Mouse (Mus musculus) liver, adult 2 months (tissue): ENCODE results near the gene Arhgef3. TPM values are rescaled to one million over a fixed set of nuclear protein-coding genes. Genes with fewer than 3 reads are reported as not detected.

Source experiments
- DNase-seq: peaks from one replicate; pipeline ENCODE4 v3.0.0-alpha.2; 2011; ENCODE audit warnings: low read depth, low spot score; ENCODE audit errors: extremely low read depth
- H3K27ac ChIP-seq: fragments of 200-500 bp; replicated peaks from 2 replicates; pipeline ENCODE4 v1.5.1; 2012; ENCODE audit warnings: low read depth, mild to moderate bottlenecking, control low read depth, inconsistent platforms, low read length; ENCODE audit not compliant: insufficient read depth
- H3K27me3 ChIP-seq: fragments of 200-500 bp; 2 replicates; pipeline ENCODE4 v1.6.1; 2012; ENCODE audit warnings: mild to moderate bottlenecking, moderate library complexity, low read length, inconsistent platforms; ENCODE audit not compliant: control insufficient read depth, insufficient read depth
- H3K36me3 ChIP-seq: fragments of 200-500 bp; 2 replicates; pipeline ENCODE4 v1.6.1; 2012; ENCODE audit warnings: low read length, inconsistent platforms; ENCODE audit not compliant: control insufficient read depth, insufficient read depth
- H3K4me1 ChIP-seq: fragments of 200-500 bp; 2 replicates; pipeline ENCODE4 v1.6.1; 2011; ENCODE audit warnings: low read length; ENCODE audit not compliant: control insufficient read depth, insufficient read depth
- H3K4me3 ChIP-seq: fragments of 200-500 bp; 2 replicates; pipeline ENCODE4 v1.5.1; 2011; ENCODE audit warnings: low read depth, mild to moderate bottlenecking, control low read depth, low read length, moderate library complexity; ENCODE audit not compliant: insufficient read depth
- H3K79me2 ChIP-seq: fragments of 200-500 bp; 2 replicates; pipeline ENCODE4 v1.6.1; 2012; ENCODE audit warnings: inconsistent platforms, mild to moderate bottlenecking, low read length, moderate library complexity; ENCODE audit not compliant: control insufficient read depth, insufficient read depth
- H3K9ac ChIP-seq: fragments of 200-500 bp; 2 replicates; pipeline ENCODE4 v1.6.1; 2012; ENCODE audit warnings: low read depth, mild to moderate bottlenecking, control low read depth, inconsistent platforms, low read length
- CTCF ChIP-seq: fragments of 200-500 bp; IDR thresholded peaks from 2 replicates; pipeline ENCODE4 v1.5.1; 2011; ENCODE audit warnings: low read depth, low read length, control low read depth
- POLR2A ChIP-seq: fragments of 200-500 bp; IDR thresholded peaks from 2 replicates; pipeline ENCODE4 v1.6.1; 2011; ENCODE audit warnings: low read length, control low read depth; ENCODE audit not compliant: insufficient read depth; ENCODE audit errors: extremely low read depth
- WGBS: fragments of 180-500 bp; shearing (Covaris S2); methylation state at CpG from one replicate; pipeline ENCODE4 v1.1.7; 2018; 5-methylcytosine and 5-hydroxymethylcytosine counted together
- polyA plus RNA-seq: library from polyadenylated mRNA; depleted of rRNA; stranded (reverse); fragments of >200 nt; gene quantifications from 2 replicates; pipeline ENCODE4 v1.2.3, GENCODE M21; 2012
- total RNA-seq: library from RNA; depleted of rRNA; stranded (reverse); fragments of >200 nt; gene quantifications from 2 replicates; pipeline ENCODE4 v1.2.3, GENCODE M21; 2014

The Arhgef3 gene
- total and polyA plus RNA-seq, 2 experiments = 6.4 to 19.3 TPM

GRCm38 (mm10) chr14:27116577-27117165 is 2.0 kb downstream of the Arhgef3 start:
- WGBS = 55% methylated on average over 4 of the region's 4 CpGs
- H3K27me3 ChIP-seq = no peaks in the 10 kb centered on the region
- no peak for TF ChIP-seq POLR2A
- no peak for TF ChIP-seq CTCF
- no peak overlapping the region for H3K27ac ChIP-seq
- no peaks in the 10 kb centered on the region; the same call in 1 of the 2 replicates for H3K79me2 ChIP-seq
- H3K4me3 ChIP-seq = no peak overlapping the region
- DNase-seq = peak; percentile 61
- H3K36me3 ChIP-seq = no peaks in the 10 kb centered on the region
- no peak overlapping the region for H3K9ac ChIP-seq
- H3K4me1 ChIP-seq = peaks cover 27% of the 10 kb centered on the region

- TF ChIP-seq POLR2A (no peak), CTCF (no peak)
- Histone ChIP-seq H3K4me1 (peaks cover 27% of the 10 kb centered on the region), H3K79me2 (no peaks in the 10 kb centered on the region; the same call in 1 of the 2 replicates), H3K9ac (no peak overlapping the region), H3K27ac (peak overlapping the region; percentile 54), H3K4me3 (no peak overlapping the region), H3K27me3 (no peaks in the 10 kb centered on the region), H3K36me3 (no peaks in the 10 kb centered on the region)
- peak; percentile 83 for DNase-seq
- WGBS = 37% methylated on average over 5 of the region's 5 CpGs
These were observed 3.8 kb downstream of the Arhgef3 start for GRCm38 (mm10) chr14:27118546-27118945.

GRCm38 (mm10) chr14:27122646-27123045 is 7.9 kb downstream of the Arhgef3 start:
- Histone ChIP-seq H3K4me1 (peaks cover 13% of the 10 kb centered on the region), H3K27ac (no peak overlapping the region), H3K36me3 (no peaks in the 10 kb centered on the region), H3K27me3 (no peaks in the 10 kb centered on the region), H3K4me3 (no peak overlapping the region), H3K79me2 (no peaks in the 10 kb centered on the region; the same call in 1 of the 2 replicates), H3K9ac (no peak overlapping the region)
- WGBS = 78% methylated on average over 3 of the region's 3 CpGs
- DNase-seq = no peak
- TF ChIP-seq POLR2A (no peak), CTCF (no peak)

GRCm38 (mm10) chr14:27123543-27123942 is 8.8 kb downstream of the Arhgef3 start:
- DNase-seq = peak; percentile 43
- Histone ChIP-seq H3K27me3 (no peaks in the 10 kb centered on the region), H3K4me1 (peaks cover 4% of the 10 kb centered on the region; the same call in 1 of the 2 replicates), H3K36me3 (no peaks in the 10 kb centered on the region), H3K79me2 (peaks cover 2% of the 10 kb centered on the region; the same call in 1 of the 2 replicates), H3K9ac (no peak overlapping the region), H3K4me3 (no peak overlapping the region), H3K27ac (no peak overlapping the region)
- WGBS = 50% methylated on average over 8 of the region's 8 CpGs
- no peak for TF ChIP-seq CTCF
- TF ChIP-seq POLR2A = no peak

GRCm38 (mm10) chr14:27130031-27130430 is 15.3 kb downstream of the Arhgef3 start:
- peaks cover 7% of the 10 kb centered on the region; the same call in 1 of the 2 replicates for H3K79me2 ChIP-seq
- H3K27me3 ChIP-seq = no peaks in the 10 kb centered on the region
- no peak overlapping the region for H3K4me3 ChIP-seq
- H3K36me3 ChIP-seq = no peaks in the 10 kb centered on the region
- H3K4me1 ChIP-seq = no peaks in the 10 kb centered on the region
- peak; percentile 39 for DNase-seq
- 58% methylated on average over 3 of the region's 3 CpGs for WGBS
- no peak overlapping the region for H3K9ac ChIP-seq
- H3K27ac ChIP-seq = no peak overlapping the region
- TF ChIP-seq POLR2A (no peak), CTCF (no peak)

- Histone ChIP-seq H3K27me3 (no peaks in the 10 kb centered on the region), H3K79me2 (peaks cover 7% of the 10 kb centered on the region; the same call in 1 of the 2 replicates), H3K36me3 (no peaks in the 10 kb centered on the region), H3K27ac (no peak overlapping the region), H3K9ac (no peak overlapping the region), H3K4me1 (no peaks in the 10 kb centered on the region), H3K4me3 (no peak overlapping the region)
- WGBS = 71% methylated on average over 1 of the region's 1 CpGs
- no peak for TF ChIP-seq CTCF
- no peak for TF ChIP-seq POLR2A
- no peak for DNase-seq
These were observed 16.0 kb downstream of the Arhgef3 start for GRCm38 (mm10) chr14:27130676-27131075.
